Mouse (Mus musculus) Patski (cell line): Measurements from ENCODE around the gene Map1s. TPM values are rescaled to one million over a fixed set of nuclear protein-coding genes. Genes with fewer than 3 reads are reported as not detected.
"Not testable (repeated sequence)": the region's sequence is repeated elsewhere in the genome, so short reads cannot be mapped to it uniquely, and the experiment has no call there.

Experiments
- ATAC-seq: fragments of 100-300 bp; one replicate; pipeline ENCODE4 v1.8.0; 2021
- CTCF ChIA-PET: fragments of 350-600 bp; sonication (Branson Sonifier 250); formaldehyde crosslinking; loops from one replicate; lab custom pipeline; 2022; ENCODE audit warnings: inconsistent platforms; lab: Charles Lee
- POLR2A ChIA-PET: fragments of 350-600 bp; sonication (Branson Sonifier 250); formaldehyde crosslinking; loops from one replicate; lab custom pipeline; 2022; ENCODE audit warnings: antibody characterized with exemption, inconsistent platforms; lab: Charles Lee
- DNase-seq: peaks from one replicate; pipeline ENCODE4 v3.0.0-alpha.2; 2011; ENCODE audit warnings: low read depth, low spot score
- H3K27me3 ChIP-seq: fragments of 371-371 bp; one replicate; pipeline ENCODE4 v1.5.1; 2021
- CTCF ChIP-seq: fragments of 100-300 bp; IDR thresholded peaks from one replicate; pipeline ENCODE4 v1.5.1; 2021
- in situ Hi-C: fragments of 300-500 bp; cut with MboI; formaldehyde crosslinking; loops from 3 replicates; pipeline ENCODE4 v1.11.1; 2018; ENCODE audit warnings: low pct_unique_long_range_greater_than_20kb, mixed read lengths
- polyA plus RNA-seq: library from polyadenylated mRNA; unstranded; gene quantifications from one replicate; pipeline ENCODE4 v1.2.3, GENCODE M21; 2021

The Map1s gene
- polyA plus RNA-seq, 1 experiment from 2014 or later: 50.9 TPM

DNA sequence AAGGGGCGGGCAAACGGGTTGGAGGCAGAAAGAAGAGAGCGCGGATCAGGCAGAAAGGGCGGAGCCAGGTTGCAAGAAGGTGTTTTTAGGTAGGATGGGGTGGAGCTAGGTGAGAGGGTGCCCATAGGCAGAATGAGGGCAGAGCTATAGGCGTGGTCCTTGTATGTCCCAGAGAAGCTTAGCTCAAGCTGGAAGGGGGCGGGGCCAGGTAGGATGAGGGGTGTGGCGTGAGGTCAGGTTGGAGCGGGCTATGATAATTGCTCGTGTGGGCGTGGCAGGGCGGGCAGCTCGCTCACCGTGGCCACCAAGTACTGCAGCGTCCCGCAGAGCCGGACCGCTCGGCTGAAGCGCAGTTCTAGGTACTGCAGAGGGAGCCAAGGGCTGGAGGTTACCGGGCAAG is 14.4 kb upstream of the Map1s start:
- DNase-seq (no peak), ATAC-seq (no peak)
- ChIA-PET CTCF (interaction anchor here (1.4 to 1.5 kb wide), 3 partner anchors 10 to 47 kb away, joined by 3 to 4 read pairs (median 3); no protein-coding TSS in a partner anchor), POLR2A (interaction anchor here (0.8 to 1.7 kb wide), 2 partner anchors 12 to 18 kb away, joined by 3 to 5 read pairs; no protein-coding TSS in a partner anchor)
- no peak for TF ChIP-seq CTCF
- no peaks in the 10 kb centered on the region for H3K27me3 ChIP-seq
- in situ Hi-C loops: loop anchor here (25.0 kb wide), 1 partner anchor 471 kb away; the partner anchor contains the start of genes Ocel1 and Use1

GRCm38 (mm10) chr8:70892022-70892895 is 13.5 kb upstream of the Map1s start, which contains the start of gene Slc5a5:
Gene Slc5a5 (minus strand): TSS chr8:70892757.
- in situ Hi-C loops: loop anchor here (25.0 kb wide), 1 partner anchor 470 kb away; the partner anchor contains the start of genes Ocel1 and Use1
- CTCF ChIA-PET: interaction anchor here (1.4 to 1.5 kb wide), 2 partner anchors 10 to 16 kb away, joined by 3 to 4 read pairs; no protein-coding TSS in a partner anchor

DNA sequence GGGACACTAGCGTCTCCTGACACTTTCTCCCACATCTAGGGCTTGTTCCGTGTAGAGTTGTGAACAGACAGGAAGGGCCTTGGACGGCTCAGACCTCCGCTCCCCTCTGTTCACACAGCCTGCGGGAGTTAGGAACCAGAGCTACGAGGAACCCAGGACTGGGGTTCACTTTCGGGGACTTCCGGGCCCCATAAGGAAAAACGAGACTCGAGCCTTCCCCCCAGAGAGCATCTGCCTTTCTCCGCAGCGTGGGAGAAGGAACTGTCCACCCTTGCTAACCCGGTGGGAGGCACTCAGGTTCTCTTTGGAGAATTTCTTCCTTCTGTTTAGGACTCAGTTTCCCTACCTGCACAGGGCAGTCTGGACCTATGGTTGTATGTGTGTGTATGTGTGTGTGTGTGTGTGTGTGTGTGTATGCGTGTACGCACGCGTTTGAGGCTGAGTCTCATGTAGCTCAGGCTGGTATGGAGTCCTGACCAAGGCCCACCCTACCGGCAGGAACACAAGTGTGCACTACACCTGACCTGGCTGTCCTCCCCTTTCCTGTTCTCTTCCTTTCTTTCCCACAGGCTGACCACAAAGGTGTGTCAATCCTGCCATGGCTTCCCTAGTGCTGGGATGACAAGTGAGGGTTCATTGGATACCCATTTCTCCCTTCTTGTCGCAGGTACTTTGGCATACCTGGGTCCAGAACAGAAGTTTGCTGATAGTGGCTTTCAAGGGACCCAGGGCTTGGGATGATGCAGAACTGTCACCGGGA is 12.7 kb upstream of the Map1s start:
- DNase-seq (no peak), ATAC-seq (no peak)
- in situ Hi-C loops: loop anchor here (25.0 kb wide), 1 partner anchor 469 kb away; the partner anchor contains the start of genes Ocel1 and Use1
- no peaks in the 10 kb centered on the region for H3K27me3 ChIP-seq
- TF ChIP-seq CTCF: no peak
- ChIA-PET CTCF (interaction anchor here (2.5 kb wide), 1 partner anchor 20 kb away, joined by 6 read pairs; the partner anchor contains the start of gene Ccdc124), POLR2A (interaction anchor here (1.7 kb wide), 1 partner anchor 13 kb away, joined by 5 read pairs; no protein-coding TSS in a partner anchor)

More at GRCm38 (mm10) chr8:70892022-70892895, 13.5 kb upstream of the Map1s start, which contains the start of gene Slc5a5:
- ATAC-seq (no peak), DNase-seq (no peak)
- no peaks in the 10 kb centered on the region for H3K27me3 ChIP-seq
- no peak for TF ChIP-seq CTCF
- POLR2A ChIA-PET: interaction anchor here (0.5 to 1.7 kb wide), 2 partner anchors 12 to 13 kb away, joined by 3 to 5 read pairs; no protein-coding TSS in a partner anchor

DNA sequence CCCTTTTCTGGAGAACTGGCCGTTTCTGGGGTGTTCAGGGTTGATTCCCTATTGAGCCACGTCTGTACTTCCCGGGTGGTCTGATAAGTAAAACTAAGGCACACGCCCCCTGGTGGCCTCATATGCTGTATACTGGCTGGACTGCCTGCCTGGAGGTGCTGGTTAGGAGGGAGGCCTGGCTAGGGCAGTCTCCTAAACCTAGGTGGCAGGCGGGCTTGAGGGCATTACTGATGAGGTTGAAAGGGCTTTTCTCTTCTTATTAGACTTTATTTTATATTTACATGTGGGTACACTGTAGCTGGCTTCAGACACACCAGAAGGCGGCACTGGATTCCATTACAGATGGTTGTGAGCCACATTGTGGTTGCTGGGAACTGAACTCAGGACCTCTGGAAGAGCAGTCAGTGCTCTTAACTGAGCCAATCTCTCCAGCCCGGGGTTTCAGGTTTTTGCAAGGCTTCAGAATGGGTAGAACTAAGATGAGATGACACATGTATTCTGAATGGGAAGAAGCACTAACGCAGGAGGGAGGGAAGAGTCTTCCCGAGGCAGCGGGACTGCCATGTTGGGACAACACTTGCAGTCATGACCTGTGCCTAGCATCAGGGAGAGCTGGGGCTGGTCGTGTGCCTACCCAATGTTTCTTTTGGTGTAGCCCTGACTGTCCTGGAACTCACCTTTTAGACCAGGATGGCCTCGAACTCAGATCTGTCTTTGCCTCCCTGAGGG is 11.9 kb upstream of the Map1s start:
- no peak for DNase-seq
- no peaks in the 10 kb centered on the region for H3K27me3 ChIP-seq
- in situ Hi-C loops: loop anchor here (25.0 kb wide), 1 partner anchor 468 kb away; the partner anchor contains the start of genes Ocel1 and Use1
- ATAC-seq: no peak
- CTCF ChIA-PET: interaction anchor here (1.1 to 2.5 kb wide), 3 partner anchors 11 to 21 kb away, joined by 3 to 6 read pairs (median 3); partner anchors contain the start of gene Ccdc124
- TF ChIP-seq CTCF: no peak
- POLR2A ChIA-PET: interaction anchor here (0.7 to 1.9 kb wide), 3 partner anchors 13 to 17 kb away, joined by 3 to 9 read pairs (median 3); no protein-coding TSS in a partner anchor

DNA sequence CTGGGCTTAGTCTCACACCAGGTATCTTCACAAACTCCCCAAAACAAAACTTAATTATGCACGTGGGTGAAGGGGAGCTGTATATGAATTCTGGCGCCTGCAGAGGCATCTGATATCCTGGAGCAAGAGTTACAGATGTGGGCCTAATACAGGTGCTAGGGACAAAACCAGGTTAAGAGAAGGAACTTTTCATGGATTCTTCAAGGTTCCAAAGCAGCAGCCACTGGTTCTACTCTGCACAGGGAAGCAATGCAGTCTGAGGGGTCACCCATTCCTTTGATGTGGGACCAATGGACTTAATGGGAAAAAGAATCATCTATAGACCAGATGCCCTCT is 11.4 kb upstream of the Map1s start:
- ATAC-seq (no peak), DNase-seq (no peak)
- CTCF ChIA-PET: interaction anchor here (1.1 to 2.5 kb wide), 3 partner anchors 12 to 21 kb away, joined by 3 to 6 read pairs (median 3); partner anchors contain the start of gene Ccdc124
- POLR2A ChIA-PET: interaction anchor here (0.7 to 1.9 kb wide), 3 partner anchors 14 to 17 kb away, joined by 3 to 9 read pairs (median 3); no protein-coding TSS in a partner anchor
- no peak for TF ChIP-seq CTCF
- in situ Hi-C loops: loop anchor here (25.0 kb wide), 1 partner anchor 468 kb away; the partner anchor contains the start of genes Ocel1 and Use1
- H3K27me3 ChIP-seq: no peaks in the 10 kb centered on the region

DNA sequence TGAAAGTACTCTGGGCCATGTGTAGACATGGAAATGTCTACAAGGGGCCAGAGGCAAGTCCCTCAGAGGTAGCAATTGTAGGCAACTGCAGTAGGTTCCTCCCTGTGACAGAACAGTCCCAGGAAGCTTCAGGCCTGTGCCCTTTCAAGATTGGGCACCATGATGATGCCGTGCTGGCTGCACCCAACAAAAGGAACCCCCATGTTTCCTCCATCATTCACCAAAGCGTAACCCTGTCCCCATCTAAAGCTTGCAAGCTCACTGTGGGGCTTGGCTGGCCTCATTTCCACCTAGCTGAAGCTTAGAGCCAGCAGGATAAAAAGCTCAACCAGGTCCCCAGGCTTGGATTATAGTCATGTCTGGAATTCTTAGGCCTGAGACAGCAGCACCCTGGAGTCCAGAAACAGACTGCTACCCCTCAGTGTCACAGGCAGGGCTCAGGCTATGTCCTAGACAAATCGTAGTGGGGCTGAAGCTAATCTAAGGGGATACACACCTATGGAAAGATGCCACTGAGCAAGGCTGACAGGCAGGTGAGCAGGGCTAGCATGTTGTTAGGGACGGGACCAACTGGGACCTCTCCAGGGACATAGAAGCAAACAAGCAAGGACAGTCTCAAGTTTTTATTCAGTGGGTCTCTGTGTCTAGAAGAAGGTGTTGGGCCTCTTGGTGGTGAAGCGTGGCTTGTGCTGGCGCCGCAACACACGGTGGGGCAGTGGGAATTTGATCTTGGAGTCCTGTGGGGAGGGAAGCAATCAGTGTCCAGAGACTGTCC is 10.8 kb upstream of the Map1s start:
- ATAC-seq (no peak), DNase-seq (no peak)
- in situ Hi-C loops: loop anchor here (5.0 to 25.0 kb wide), 2 partner anchors 62 to 467 kb away; partner anchors contain the start of genes Ocel1 and Use1
- CTCF ChIA-PET: interaction anchor here (1.1 to 2.5 kb wide), 3 partner anchors 12 to 22 kb away, joined by 3 to 6 read pairs (median 3); partner anchors contain the start of gene Ccdc124
- H3K27me3 ChIP-seq: no peaks in the 10 kb centered on the region
- no peak for TF ChIP-seq CTCF
- POLR2A ChIA-PET: interaction anchor here (1.3 to 1.9 kb wide), 2 partner anchors 14 to 18 kb away, joined by 3 to 9 read pairs; no protein-coding TSS in a partner anchor

DNA sequence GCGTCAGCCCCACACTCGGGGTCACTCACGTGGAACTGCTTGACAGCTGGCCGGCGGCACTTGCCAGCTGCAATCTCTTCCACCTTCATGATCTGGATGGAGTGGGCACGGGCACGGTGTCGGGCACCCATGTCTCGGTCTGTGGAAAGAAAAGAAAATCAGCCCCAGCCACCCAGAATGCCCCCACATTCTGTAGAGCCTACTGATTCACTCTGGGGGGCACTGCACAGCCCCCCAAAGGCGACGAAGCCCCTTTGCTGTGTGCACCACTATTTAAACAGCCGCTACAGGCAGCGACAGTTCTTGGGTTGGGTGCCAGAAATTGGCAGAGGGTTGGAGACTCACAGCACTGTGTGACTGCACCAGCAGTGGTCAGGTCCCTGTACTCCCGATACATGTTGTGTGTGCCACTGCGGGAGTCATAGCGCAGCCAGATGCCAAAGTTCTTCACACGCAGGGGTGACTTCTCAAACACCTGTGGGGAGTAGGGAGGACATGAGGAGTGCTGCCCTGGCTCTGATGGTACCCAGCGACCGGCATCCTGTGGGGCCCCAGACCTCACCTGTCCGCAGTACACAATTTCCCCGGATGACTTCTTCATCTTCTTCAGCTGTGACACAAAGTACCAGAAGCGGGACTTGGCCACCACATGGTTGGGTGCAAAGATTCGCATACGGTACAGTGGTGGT is 10.0 kb upstream of the Map1s start:
- ChIA-PET CTCF (interaction anchor here (2.5 to 3.5 kb wide), 4 partner anchors 16 to 54 kb away, joined by 8 to 27 read pairs (median 15); partner anchors contain the start of gene Ccdc124), POLR2A (interaction anchor here (1.9 kb wide), 2 partner anchors 15 kb away, joined by 9 to 13 read pairs; no protein-coding TSS in a partner anchor)
- not testable (repeated sequence) for DNase-seq, H3K27me3 ChIP-seq, ATAC-seq
- in situ Hi-C loops: loop anchor here (5.0 to 25.0 kb wide), 2 partner anchors 62 to 467 kb away; partner anchors contain the start of genes Ocel1 and Use1
